Mouse (Mus musculus) small intestine, adult 2 months (tissue): ENCODE measurements at regions not wholly inside any gene's neighbourhood (a gene's known extent, or its start where the extent isn't known, plus 50 kb on each side); places are given as distances from the start of the nearest gene placed in this dataset.

Source experiments
- CTCF ChIP-seq: fragments of 200-500 bp; IDR thresholded peaks from 2 replicates; pipeline ENCODE4 v1.5.1; 2012; ENCODE audit warnings: low read depth, mild to moderate bottlenecking, control low read depth, inconsistent platforms, low read length, moderate library complexity, mixed read lengths; ENCODE audit not compliant: insufficient replicate concordance, insufficient read length; ENCODE audit errors: extremely low read depth
- POLR2A ChIP-seq: fragments of 200-500 bp; IDR thresholded peaks from 2 replicates; pipeline ENCODE4 v1.6.1; 2012; ENCODE audit warnings: low read depth, mild to moderate bottlenecking, control low read depth, inconsistent platforms, low read length, moderate library complexity

DNA sequence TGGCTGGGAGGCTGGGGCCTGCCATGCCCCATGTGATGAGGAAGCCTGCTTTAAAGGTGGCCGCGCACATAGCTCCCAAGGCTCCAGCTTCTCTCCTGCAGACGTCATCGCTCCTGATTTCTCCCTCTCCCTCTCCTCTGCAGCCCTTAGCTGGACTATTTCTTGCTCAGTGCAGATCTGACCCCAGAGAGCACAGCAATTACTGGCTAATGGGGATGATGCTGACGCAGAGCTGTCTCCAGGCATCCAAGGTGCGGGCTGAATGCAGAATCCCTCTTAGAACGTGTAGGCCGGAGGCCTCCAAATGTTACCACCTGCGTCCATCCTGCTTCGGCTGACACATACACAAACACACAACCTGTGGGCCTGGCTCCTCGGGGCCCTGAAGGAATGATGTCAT, 63.5 kb upstream of the Trp53i11 start:
- no peak for TF ChIP-seq POLR2A
- no peak for TF ChIP-seq CTCF
